Mouse (Mus musculus): ENCODE data around the gene Rbl2. TPM values are rescaled to one million over a fixed set of nuclear protein-coding genes. Genes with fewer than 3 reads are reported as not detected.

Rbl2 gene
- polyA plus RNA-seq, 1 experiment from 2014 or later, result 20.2 TPM

DNA sequence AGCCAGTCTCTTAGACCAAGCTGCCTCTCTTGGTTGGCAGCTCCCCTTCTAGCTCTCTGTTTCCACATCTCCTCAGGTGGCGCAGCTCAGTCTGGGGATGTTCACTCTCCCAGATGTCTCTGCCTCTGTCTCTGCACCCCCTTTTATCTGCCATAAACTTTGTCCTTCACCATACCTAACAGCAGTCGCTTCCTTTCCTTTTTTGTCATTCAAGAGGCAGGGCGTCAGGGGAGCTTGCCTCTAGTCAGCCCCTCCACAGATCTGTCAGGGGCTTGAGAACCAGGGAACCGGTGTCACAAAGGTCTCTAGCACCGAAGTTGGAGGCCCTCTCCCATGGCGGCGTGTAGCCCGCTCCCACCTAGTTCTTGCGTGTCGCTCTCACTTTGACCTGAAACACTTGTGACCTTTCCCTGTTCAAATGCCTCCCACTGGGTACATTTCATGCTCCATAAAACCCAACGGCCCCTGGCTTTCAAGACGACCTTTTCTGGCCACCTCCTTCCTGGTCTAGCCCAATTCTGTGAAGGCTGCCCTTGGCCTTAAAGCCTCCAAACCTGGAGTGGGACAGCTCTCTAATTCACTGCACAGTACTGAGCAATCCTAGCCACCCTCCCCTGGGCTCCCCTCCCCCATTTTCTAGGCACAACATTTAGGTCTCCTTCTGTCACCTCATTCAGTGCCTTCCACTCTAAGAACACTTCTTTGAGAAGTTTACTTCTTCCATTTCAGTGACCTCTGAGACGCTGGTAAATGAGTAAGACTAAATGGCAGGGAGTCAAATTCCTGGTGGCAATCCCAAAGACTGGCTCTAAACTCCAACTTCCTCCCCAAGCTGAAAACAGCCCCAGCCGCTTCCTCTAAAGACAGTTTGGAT, 65.7 kb downstream of the Rbl2 start:
- Histone ChIP-seq H3K9ac (no peak overlapping the region), H3K4me2 (replicated peaks) (no peak overlapping the region), H3K4me3 (replicated peaks) (no peak overlapping the region), H3K27ac (replicated peaks) (no peak overlapping the region), H3K4me1 (peaks cover 13% of the 10 kb centered on the region), H3K27me3 (no peaks in the 10 kb centered on the region), H3K9me3 (replicated peaks) (no peaks in the 10 kb centered on the region), H3K36me3 (no peaks in the 10 kb centered on the region)
- WGBS, result 74% methylated on average over 14 of the region's 14 CpGs
- no peak for ATAC-seq (ENCODE audit: insufficient number of reproducible peaks, low FRiP score, low TSS enrichment, low read depth)

GRCm38 (mm10) chr8:91140828-91141227, 71.0 kb downstream of the Rbl2 start:
- 80% methylated on average over 4 of the region's 4 CpGs for WGBS
- no peaks in the 10 kb centered on the region for H3K4me1 ChIP-seq
- H3K9me3 ChIP-seq (replicated peaks), result no peaks in the 10 kb centered on the region
- H3K9ac ChIP-seq, result no peak overlapping the region
- no peaks in the 10 kb centered on the region for H3K27me3 ChIP-seq
- ATAC-seq (ENCODE audit: insufficient number of reproducible peaks, low FRiP score, low TSS enrichment, low read depth), result no peak
- no peaks in the 10 kb centered on the region for H3K36me3 ChIP-seq
- no peak overlapping the region for H3K4me2 ChIP-seq (replicated peaks)
- H3K4me3 ChIP-seq (replicated peaks), result no peak overlapping the region
- H3K27ac ChIP-seq (replicated peaks), result no peak overlapping the region

DNA sequence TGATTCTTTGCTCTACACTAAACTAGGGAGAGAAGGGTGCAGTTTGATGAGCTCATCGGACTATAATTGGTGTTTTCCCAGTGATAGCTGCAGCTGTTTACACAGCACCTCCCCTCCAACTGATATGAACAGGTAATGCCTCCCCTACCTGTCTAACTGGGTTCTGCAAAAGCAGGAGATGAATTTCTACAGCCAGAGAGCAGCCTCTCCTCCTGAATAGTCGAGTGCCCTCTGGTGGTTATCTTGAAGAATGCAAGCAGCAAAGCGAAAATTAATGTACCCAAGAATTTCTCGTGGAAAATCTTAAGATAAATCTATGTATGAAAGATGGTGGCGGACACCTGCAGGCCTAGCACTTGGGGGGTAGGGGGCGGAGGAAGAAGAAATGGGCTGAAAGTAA, 77.9 kb downstream of the Rbl2 start:
- no peaks in the 10 kb centered on the region for H3K27me3 ChIP-seq
- 10% methylated on average over 6 of the region's 6 CpGs for WGBS
- H3K36me3 ChIP-seq, result no peaks in the 10 kb centered on the region
- no peak overlapping the region for H3K27ac ChIP-seq (replicated peaks)
- H3K4me2 ChIP-seq (replicated peaks), result no peak overlapping the region
- no peaks in the 10 kb centered on the region for H3K9me3 ChIP-seq (replicated peaks)
- no peak overlapping the region for H3K9ac ChIP-seq
- no peaks in the 10 kb centered on the region for H3K4me1 ChIP-seq
- no peak overlapping the region for H3K4me3 ChIP-seq (replicated peaks)
- no peak for ATAC-seq (ENCODE audit: insufficient number of reproducible peaks, low FRiP score, low TSS enrichment, low read depth)

DNA sequence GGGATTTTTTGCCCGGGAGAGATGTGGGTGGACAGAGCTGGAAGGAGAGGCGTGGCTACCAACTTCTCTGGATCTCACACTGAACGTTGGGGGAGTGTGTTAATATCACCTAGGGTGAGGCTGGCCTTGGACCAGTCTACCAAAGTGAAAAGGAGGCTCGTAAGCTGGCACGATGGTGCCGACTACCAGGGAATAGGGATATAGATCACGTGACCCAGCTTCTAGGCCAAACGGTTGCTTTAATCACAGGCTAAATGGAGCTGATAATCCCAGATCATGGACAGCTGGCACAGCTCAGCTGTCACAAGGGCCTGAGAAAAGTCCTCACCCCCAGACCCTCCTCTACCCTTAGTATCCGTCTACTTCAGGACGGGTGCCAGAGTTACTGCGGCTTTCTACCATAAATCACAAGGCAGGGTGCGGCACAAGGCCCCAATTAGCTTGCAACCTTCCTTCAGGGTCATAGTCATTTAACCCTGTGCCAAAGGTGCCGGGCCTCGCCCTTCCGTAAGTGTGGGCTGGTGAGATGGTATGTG, 78.9 kb downstream of the Rbl2 start:
- no peak overlapping the region for H3K27ac ChIP-seq (replicated peaks)
- no peak overlapping the region for H3K4me2 ChIP-seq (replicated peaks)

DNA sequence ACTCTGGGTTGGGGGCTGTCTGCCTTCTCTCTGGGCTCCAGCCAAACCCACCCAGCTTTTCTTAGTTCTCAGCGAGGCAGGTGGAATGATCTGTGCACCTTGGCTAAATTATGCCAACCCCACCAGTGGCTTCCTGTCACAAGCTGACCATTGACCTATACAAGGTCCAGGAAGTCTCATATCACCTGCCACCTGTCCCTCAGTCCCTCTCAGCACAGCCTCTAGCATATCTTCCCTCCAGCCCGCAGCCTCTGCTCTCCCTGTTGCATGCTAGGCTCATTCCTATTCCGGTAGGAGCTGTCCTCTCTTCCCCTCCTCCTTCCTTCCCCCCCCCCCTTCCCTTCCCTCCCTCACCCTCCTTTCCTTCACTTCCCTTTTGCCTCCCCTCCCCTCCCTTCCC, 79.4 kb downstream of the Rbl2 start:
- Histone ChIP-seq H3K27me3 (no peaks in the 10 kb centered on the region), H3K4me3 (replicated peaks) (no peak overlapping the region), H3K9me3 (replicated peaks) (no peaks in the 10 kb centered on the region), H3K36me3 (no peaks in the 10 kb centered on the region), H3K4me2 (replicated peaks) (no peak overlapping the region), H3K4me1 (no peaks in the 10 kb centered on the region), H3K9ac (no peak overlapping the region), H3K27ac (replicated peaks) (no peak overlapping the region)
- ATAC-seq (ENCODE audit: insufficient number of reproducible peaks, low FRiP score, low TSS enrichment, low read depth), result no peak
- 60% methylated on average over 3 of the region's 3 CpGs for WGBS

More for the DNA sequence above, 78.9 kb downstream of the Rbl2 start:
- Histone ChIP-seq H3K27me3 (no peaks in the 10 kb centered on the region), H3K9ac (no peak overlapping the region), H3K36me3 (no peaks in the 10 kb centered on the region), H3K4me3 (replicated peaks) (no peak overlapping the region), H3K4me1 (no peaks in the 10 kb centered on the region), H3K9me3 (replicated peaks) (no peaks in the 10 kb centered on the region)
- ATAC-seq (ENCODE audit: insufficient number of reproducible peaks, low FRiP score, low TSS enrichment, low read depth), result 0 out of 2 replicates have a peak, but pooled peaks have one; percentile 35
- WGBS, result 72% methylated on average over 15 of the region's 15 CpGs

GRCm38 (mm10) chr8:91151531-91151930, 81.7 kb downstream of the Rbl2 start:
- no peak overlapping the region for H3K27ac ChIP-seq (replicated peaks)

DNA sequence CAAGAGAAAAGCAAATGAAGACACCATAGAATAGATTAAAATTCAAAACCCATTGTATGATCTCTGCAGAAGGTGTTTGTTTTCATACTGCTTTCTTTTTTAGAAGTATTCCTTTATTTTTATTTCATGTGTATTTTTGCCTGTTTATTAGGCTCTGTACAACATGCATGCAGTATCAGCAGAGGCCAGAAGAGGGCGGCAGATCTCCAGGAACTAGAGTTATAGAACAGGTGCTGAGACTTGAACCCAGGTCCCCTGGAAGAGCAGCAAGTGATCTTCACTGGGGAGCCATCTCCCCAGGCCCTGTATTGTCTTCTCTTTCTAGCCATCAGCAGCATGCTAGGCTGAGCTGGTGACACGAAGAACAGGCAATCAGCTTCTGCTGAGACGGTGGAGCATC, 84.0 kb downstream of the Rbl2 start:
- no peak overlapping the region for H3K4me2 ChIP-seq (replicated peaks)
- no peaks in the 10 kb centered on the region for H3K4me1 ChIP-seq
- H3K27ac ChIP-seq (replicated peaks), result no peak overlapping the region
- no peak overlapping the region for H3K9ac ChIP-seq
- H3K4me3 ChIP-seq (replicated peaks), result no peak overlapping the region
- H3K27me3 ChIP-seq, result no peaks in the 10 kb centered on the region
- H3K9me3 ChIP-seq (replicated peaks), result no peaks in the 10 kb centered on the region
- 78% methylated on average over 3 of the region's 3 CpGs for WGBS
- ATAC-seq (ENCODE audit: insufficient number of reproducible peaks, low FRiP score, low TSS enrichment, low read depth), result no peak
- no peaks in the 10 kb centered on the region for H3K36me3 ChIP-seq

More at GRCm38 (mm10) chr8:91151531-91151930, 81.7 kb downstream of the Rbl2 start:
- no peaks in the 10 kb centered on the region for H3K9me3 ChIP-seq (replicated peaks)
- H3K9ac ChIP-seq, result no peak overlapping the region
- no peaks in the 10 kb centered on the region for H3K27me3 ChIP-seq
- H3K4me3 ChIP-seq (replicated peaks), result no peak overlapping the region
- H3K4me2 ChIP-seq (replicated peaks), result no peak overlapping the region
- H3K4me1 ChIP-seq, result no peaks in the 10 kb centered on the region
- 88% methylated on average over 7 of the region's 7 CpGs for WGBS
- ATAC-seq (ENCODE audit: insufficient number of reproducible peaks, low FRiP score, low TSS enrichment, low read depth), result no peak
- no peaks in the 10 kb centered on the region for H3K36me3 ChIP-seq

- WGBS, result 44% methylated on average over 6 of the region's 6 CpGs
- ATAC-seq (ENCODE audit: insufficient number of reproducible peaks, low FRiP score, low TSS enrichment, low read depth), result no peak
- H3K36me3 ChIP-seq, result no peaks in the 10 kb centered on the region
- no peaks in the 10 kb centered on the region for H3K9me3 ChIP-seq (replicated peaks)
- H3K27me3 ChIP-seq, result no peaks in the 10 kb centered on the region
- no peak overlapping the region for H3K9ac ChIP-seq
- H3K4me2 ChIP-seq (replicated peaks), result no peak overlapping the region
- no peak overlapping the region for H3K4me3 ChIP-seq (replicated peaks)
- H3K4me1 ChIP-seq, result no peaks in the 10 kb centered on the region
- H3K27ac ChIP-seq (replicated peaks), result no peak overlapping the region
Observed at GRCm38 (mm10) chr8:91154564-91154963, 84.7 kb downstream of the Rbl2 start.

GRCm38 (mm10) chr8:91158617-91159016, 88.8 kb downstream of the Rbl2 start:
- Histone ChIP-seq H3K36me3 (no peaks in the 10 kb centered on the region), H3K27ac (replicated peaks) (no peak overlapping the region), H3K27me3 (no peaks in the 10 kb centered on the region), H3K4me1 (no peaks in the 10 kb centered on the region), H3K4me3 (replicated peaks) (no peak overlapping the region), H3K9ac (no peak overlapping the region), H3K4me2 (replicated peaks) (no peak overlapping the region), H3K9me3 (replicated peaks) (no peaks in the 10 kb centered on the region)
- no peak for ATAC-seq (ENCODE audit: insufficient number of reproducible peaks, low FRiP score, low TSS enrichment, low read depth)
- 94% methylated on average over 10 of the region's 10 CpGs for WGBS

DNA sequence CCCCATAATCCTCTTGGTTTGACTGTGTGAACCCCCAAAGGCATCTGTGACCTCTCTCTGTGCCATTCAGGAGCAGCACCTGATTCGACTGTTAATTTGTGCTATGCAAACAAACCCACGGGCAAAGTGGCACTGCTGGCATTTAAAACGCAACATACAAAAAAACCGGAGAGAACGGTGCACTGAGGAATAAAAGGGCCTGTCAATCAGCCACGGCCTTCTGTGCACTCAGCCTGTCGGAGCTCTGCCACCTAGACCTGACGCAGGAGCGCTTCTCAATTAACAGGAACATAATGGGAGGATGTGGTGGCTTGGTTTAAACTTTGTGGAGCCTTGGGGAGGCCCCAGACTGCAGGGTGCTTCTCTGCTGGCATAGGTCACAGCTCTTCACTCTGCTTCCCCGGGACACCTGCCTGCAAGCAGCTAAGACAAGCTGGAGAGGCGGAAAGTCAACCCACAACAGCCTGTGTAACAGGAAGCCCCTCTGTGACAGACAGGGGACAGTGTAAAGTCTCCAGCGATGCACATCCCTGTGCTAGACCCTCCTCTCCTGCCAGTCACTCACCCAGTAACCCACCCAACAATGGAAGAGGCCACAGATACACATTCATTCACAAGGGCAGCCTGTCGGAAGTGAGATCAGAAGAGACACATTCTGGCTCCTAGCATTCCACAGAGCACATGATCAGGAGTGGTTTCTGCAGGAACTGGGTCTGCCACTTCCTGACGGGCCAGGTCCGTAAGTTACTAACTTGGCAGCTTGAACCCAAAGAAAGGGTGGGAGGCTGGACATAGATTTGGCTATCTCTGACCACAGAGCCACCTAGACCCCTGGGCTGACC, 90.3 kb downstream of the Rbl2 start:
- H3K4me3 ChIP-seq (replicated peaks), result no peak overlapping the region
- WGBS, result 59% methylated on average over 15 of the region's 15 CpGs
- no peak overlapping the region for H3K27ac ChIP-seq (replicated peaks)
- H3K9me3 ChIP-seq (replicated peaks), result no peaks in the 10 kb centered on the region
- H3K27me3 ChIP-seq, result no peaks in the 10 kb centered on the region
- H3K4me1 ChIP-seq, result no peaks in the 10 kb centered on the region
- H3K36me3 ChIP-seq, result no peaks in the 10 kb centered on the region
- ATAC-seq (ENCODE audit: insufficient number of reproducible peaks, low FRiP score, low TSS enrichment, low read depth), result no peak
- no peak overlapping the region for H3K9ac ChIP-seq
- H3K4me2 ChIP-seq (replicated peaks), result no peak overlapping the region

DNA sequence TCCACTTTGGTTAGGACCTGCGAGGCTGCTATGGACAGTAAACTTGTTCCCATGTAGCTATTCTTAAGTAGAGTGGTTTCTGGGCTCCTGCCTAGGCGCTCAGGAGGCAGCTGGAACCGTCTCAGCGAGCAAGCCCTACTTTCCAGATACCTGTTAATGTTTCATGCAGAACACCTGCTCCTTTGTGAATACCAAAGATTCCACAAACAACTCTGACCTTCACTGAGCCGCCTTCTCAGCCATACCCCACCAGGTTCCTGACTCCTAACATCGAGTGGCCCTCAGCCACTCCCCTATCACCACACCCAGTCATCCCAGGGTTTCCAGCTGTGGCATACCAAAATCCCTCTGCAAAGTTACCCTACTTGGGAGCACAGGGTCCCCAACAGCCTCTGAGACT, 100.3 kb downstream of the Rbl2 start:
- no peaks in the 10 kb centered on the region; the same call in 1 of the 2 replicates for H3K27me3 ChIP-seq
- H3K4me1 ChIP-seq, result no peaks in the 10 kb centered on the region
- no peak overlapping the region for H3K4me3 ChIP-seq (replicated peaks)
- H3K9me3 ChIP-seq (replicated peaks), result no peaks in the 10 kb centered on the region
- WGBS, result 65% methylated on average over 6 of the region's 6 CpGs
- H3K27ac ChIP-seq (replicated peaks), result no peak overlapping the region
- H3K36me3 ChIP-seq, result no peaks in the 10 kb centered on the region
- no peak for ATAC-seq (ENCODE audit: insufficient number of reproducible peaks, low FRiP score, low TSS enrichment, low read depth)
- H3K4me2 ChIP-seq (replicated peaks), result no peak overlapping the region
- H3K9ac ChIP-seq, result no peak overlapping the region
